Mouse (Mus musculus) kidney, embryonic 16.5 days (tissue): ENCODE data around the gene Sema4c. TPM values are rescaled to one million over a fixed set of nuclear protein-coding genes. Genes with fewer than 3 reads are reported as not detected.

Experiments used
- ATAC-seq: fragments of 200-750 bp; cut with Nextera tagmentation; 2 replicates; pipeline ENCODE4 v1.8.0; 2017; ENCODE audit warnings: moderate TSS enrichment; ENCODE audit not compliant: low FRiP score, low TSS enrichment
- H3K27ac ChIP-seq: fragments of 300-500 bp; sonication (generic); 2 replicates; pipeline ENCODE4 v1.5.1; 2014; ENCODE audit warnings: low read length
- H3K27me3 ChIP-seq: fragments of 300-500 bp; sonication (generic); 2 replicates; pipeline ENCODE4 v1.6.1; 2014; ENCODE audit warnings: low read length, control low read depth, mixed read lengths; ENCODE audit not compliant: insufficient read depth
- H3K36me3 ChIP-seq: fragments of 300-500 bp; sonication (generic); 2 replicates; pipeline ENCODE4 v1.6.1; 2014; ENCODE audit warnings: low read length, control low read depth, mixed read lengths; ENCODE audit not compliant: insufficient read depth
- H3K4me1 ChIP-seq: fragments of 300-500 bp; sonication (generic); 2 replicates; pipeline ENCODE4 v1.6.1; 2014; ENCODE audit warnings: low read length, control low read depth, mixed read lengths; ENCODE audit not compliant: insufficient read depth
- H3K4me2 ChIP-seq: fragments of 300-500 bp; sonication (generic); replicated peaks from 2 replicates; pipeline ENCODE4 v1.6.1; 2014; ENCODE audit warnings: low read depth, low read length
- H3K4me3 ChIP-seq: fragments of 300-500 bp; sonication (generic); 2 replicates; pipeline ENCODE4 v1.5.1; 2014; ENCODE audit warnings: mild to moderate bottlenecking, low read length
- H3K9ac ChIP-seq: fragments of 300-500 bp; sonication (generic); replicated peaks from 2 replicates; pipeline ENCODE4 v1.6.1; 2014; ENCODE audit warnings: low read length
- H3K9me3 ChIP-seq: fragments of 300-500 bp; sonication (generic); 2 replicates; pipeline ENCODE4 v1.6.1; 2016; ENCODE audit warnings: low read length, control low read depth
- WGBS: fragments of 180-500 bp; shearing (Covaris S2); extraction: QIAGEN DNeasy Blood & Tissue Kit; methylation state at CpG from one replicate; pipeline ENCODE4 v1.1.7; 2014; 5-methylcytosine and 5-hydroxymethylcytosine counted together
- polyA plus RNA-seq: library from polyadenylated mRNA; unstranded; fragments of >200 nt; fragmentation: Nextera tagmentation; extraction: Ambion mirVana; gene quantifications from 2 replicates; pipeline ENCODE4 v1.2.1, GENCODE M21; 2015

The Sema4c gene
- polyA plus RNA-seq, 1 experiment from 2014 or later = 21.4 TPM

DNA sequence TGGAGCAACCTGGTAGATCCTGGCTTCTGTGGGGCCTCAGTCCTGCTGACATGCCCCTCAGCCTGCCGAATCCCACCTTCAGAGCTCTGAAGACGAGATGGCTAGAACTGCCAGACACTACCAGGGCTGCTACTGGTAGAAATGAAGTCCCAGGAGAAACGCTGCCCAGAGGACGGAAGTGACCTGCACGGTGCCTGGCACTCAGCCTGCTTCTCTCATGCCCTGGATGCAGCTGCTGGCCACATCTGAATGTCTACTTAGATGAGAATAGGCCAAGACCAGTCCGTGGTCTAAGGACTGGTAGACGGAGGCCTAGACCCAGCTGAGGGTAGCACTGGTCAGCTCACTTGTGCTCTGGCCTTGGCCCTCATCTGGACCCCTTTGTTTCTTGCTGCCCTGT, 27.2 kb downstream of the Sema4c start:
- H3K9me3 ChIP-seq = no peaks in the 10 kb centered on the region
- H3K27me3 ChIP-seq = no peaks in the 10 kb centered on the region
- H3K27ac ChIP-seq = no peak overlapping the region
- H3K4me2 ChIP-seq = no peak overlapping the region
- WGBS = 92% methylated on average over 7 of the region's 7 CpGs
- H3K9ac ChIP-seq = no peak overlapping the region
- ATAC-seq = no peak
- H3K4me3 ChIP-seq = no peak overlapping the region
- 0 out of 2 replicates have a peak, but pooled peaks cover under 1% of the 10 kb centered on the region for H3K4me1 ChIP-seq
- H3K36me3 ChIP-seq = peaks cover 6% of the 10 kb centered on the region; the same call in 1 of the 2 replicates

DNA sequence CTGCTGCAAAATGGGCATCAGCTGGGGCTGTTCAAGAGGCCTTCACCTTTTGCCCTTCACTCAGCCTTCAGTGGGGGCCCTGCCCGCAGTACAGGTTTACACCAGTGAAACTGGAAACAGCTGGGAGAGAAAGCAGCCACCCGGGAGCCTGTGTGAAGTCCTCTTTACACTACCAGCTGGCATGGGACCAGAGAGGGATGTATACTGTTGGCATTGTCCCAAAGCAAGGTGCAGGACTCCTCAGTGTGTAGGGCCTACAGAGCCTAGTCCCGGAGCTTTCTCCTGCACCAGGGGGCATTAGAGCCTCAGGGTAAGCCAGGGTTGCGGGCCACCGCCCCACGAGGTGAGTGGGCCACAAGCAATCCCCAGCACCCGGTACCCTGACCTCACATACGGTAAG, 27.7 kb downstream of the Sema4c start:
- Histone ChIP-seq H3K4me3 (no peak overlapping the region), H3K4me2 (no peak overlapping the region), H3K9ac (no peak overlapping the region), H3K36me3 (peaks cover 11% of the 10 kb centered on the region), H3K4me1 (no peaks in the 10 kb centered on the region), H3K27me3 (no peaks in the 10 kb centered on the region), H3K9me3 (no peaks in the 10 kb centered on the region), H3K27ac (no peak overlapping the region)
- no peak for ATAC-seq
- WGBS = 72% methylated on average over 8 of the region's 8 CpGs

DNA sequence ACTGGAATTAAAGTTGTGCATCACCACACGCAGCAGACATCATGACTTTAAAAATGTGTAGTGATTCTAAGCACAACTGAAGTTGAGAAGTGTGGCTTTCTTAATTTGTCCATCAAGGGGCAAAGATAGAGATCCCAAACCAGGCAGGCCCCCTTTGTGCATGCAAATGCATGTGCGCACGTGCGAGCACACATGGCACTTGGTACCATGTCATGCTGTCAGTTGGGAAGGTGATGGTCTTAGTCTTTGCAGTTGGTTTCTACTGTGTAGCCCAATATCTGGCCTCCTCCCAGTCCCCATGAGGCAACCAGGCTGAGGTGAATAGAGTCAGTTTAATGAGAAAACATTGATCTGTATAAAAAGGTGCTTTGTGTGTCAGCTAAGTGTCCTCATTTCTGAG, 28.3 kb downstream of the Sema4c start:
- no peaks in the 10 kb centered on the region for H3K4me1 ChIP-seq

DNA sequence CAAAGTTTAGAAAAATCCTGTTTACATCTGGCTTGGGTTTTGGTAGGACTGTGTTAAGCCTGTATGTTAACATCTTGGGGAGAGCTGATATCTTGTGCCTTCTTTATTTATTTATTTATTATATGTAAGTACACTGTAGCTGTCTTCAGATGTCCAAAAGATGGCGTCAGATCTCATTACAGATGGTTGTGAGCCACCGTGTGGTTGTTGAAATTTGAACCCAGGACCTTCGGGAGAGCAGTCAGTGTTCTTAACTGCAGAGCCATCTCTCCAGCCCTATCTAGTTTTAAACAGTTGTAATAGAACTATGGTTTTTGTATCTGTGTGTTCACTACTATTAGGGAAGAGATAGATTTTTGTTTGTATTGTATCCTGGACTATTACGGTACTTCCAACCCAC, 28.9 kb downstream of the Sema4c start:
- H3K36me3 ChIP-seq = peaks cover 19% of the 10 kb centered on the region
- no peak for ATAC-seq
- no peaks in the 10 kb centered on the region for H3K27me3 ChIP-seq
- H3K4me2 ChIP-seq = no peak overlapping the region
- no peaks in the 10 kb centered on the region for H3K9me3 ChIP-seq
- WGBS = 80% methylated on average over 4 of the region's 4 CpGs
- H3K27ac ChIP-seq = no peak overlapping the region
- no peaks in the 10 kb centered on the region for H3K4me1 ChIP-seq
- no peak overlapping the region for H3K9ac ChIP-seq
- no peak overlapping the region for H3K4me3 ChIP-seq

More for the DNA sequence above, 28.3 kb downstream of the Sema4c start:
- Histone ChIP-seq H3K27me3 (no peaks in the 10 kb centered on the region), H3K36me3 (peaks cover 17% of the 10 kb centered on the region), H3K9ac (no peak overlapping the region), H3K4me3 (no peak overlapping the region), H3K27ac (no peak overlapping the region), H3K4me2 (no peak overlapping the region), H3K9me3 (no peaks in the 10 kb centered on the region)
- ATAC-seq = no peak
- 94% methylated on average over 4 of the region's 4 CpGs for WGBS

DNA sequence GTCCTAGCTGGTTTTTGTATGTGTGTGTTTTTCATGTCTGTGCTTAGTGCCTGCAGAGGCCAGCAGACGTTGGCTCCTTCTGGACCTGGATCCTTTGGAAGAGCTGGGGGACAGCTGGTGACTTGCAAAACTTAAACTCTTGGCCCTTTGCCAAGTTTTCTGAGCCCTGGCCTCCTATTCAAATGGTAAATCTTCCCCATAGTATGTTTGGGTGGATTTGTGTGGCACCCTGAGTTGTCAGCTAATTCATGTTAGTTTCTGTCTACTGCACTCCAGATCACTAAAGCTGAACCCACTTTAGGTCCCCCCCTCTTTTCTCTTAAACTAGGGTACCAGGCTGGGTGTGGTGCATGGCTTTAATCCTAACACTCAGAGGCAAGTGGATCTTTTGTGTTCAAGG, 29.8 kb downstream of the Sema4c start:
- Histone ChIP-seq H3K27me3 (no peaks in the 10 kb centered on the region), H3K4me2 (no peak overlapping the region), H3K36me3 (peaks cover 26% of the 10 kb centered on the region), H3K27ac (no peak overlapping the region), H3K9me3 (no peaks in the 10 kb centered on the region), H3K4me1 (peaks cover 4% of the 10 kb centered on the region), H3K4me3 (no peak overlapping the region), H3K9ac (no peak overlapping the region)
- no peak for ATAC-seq
- 36% methylated on average over 1 of the region's 1 CpGs for WGBS

DNA sequence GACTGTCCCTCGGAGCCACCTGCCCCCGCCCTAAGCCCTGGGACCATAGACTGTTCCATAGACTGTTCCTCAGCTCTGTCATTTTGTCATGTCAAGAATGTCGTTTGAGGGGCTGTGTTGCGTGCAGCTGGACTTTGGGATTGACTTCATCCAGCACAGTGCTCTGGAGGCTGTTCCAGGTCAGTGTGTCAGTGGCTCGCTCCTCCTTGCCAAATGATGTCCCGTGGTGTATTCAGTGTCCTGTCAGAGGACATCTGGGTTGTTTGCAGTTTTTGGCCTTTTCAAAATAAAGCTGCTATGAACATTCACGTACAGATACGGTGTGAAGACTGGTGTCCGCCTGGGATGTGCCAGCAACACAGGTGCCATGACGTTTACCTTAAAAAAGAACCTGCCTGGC, 31.2 kb downstream of the Sema4c start:
- Histone ChIP-seq H3K9ac (no peak overlapping the region), H3K27ac (no peak overlapping the region), H3K4me2 (no peak overlapping the region), H3K4me1 (peaks cover 9% of the 10 kb centered on the region), H3K36me3 (peaks cover 34% of the 10 kb centered on the region), H3K9me3 (no peaks in the 10 kb centered on the region), H3K4me3 (no peak overlapping the region), H3K27me3 (no peaks in the 10 kb centered on the region)
- no peak for ATAC-seq
- WGBS = 87% methylated on average over 10 of the region's 10 CpGs

DNA sequence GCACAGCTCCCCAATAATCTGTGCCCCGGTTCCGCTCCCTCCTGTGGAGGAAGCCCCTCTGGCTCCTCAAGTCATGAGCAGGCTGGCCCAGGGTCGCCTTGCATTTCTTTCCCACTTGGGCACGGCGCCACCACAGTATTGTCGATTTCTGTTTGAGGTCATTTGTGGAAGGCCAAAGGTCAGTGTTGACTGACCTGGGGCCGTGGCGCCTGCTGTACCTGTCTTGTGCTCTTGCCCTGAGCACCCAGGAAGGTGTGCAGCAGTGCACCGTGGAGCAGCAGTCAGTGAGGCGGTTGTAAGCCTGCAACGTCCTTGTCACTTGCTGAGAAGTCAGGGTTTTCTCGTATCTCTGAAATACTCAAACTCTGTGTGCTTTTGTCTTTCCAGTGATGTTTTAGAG, 32.4 kb downstream of the Sema4c start:
- peaks cover 9% of the 10 kb centered on the region for H3K4me1 ChIP-seq
- H3K9me3 ChIP-seq = no peaks in the 10 kb centered on the region
- no peak for ATAC-seq
- H3K4me2 ChIP-seq = no peak overlapping the region
- no peak overlapping the region for H3K27ac ChIP-seq
- no peak overlapping the region for H3K4me3 ChIP-seq
- 86% methylated on average over 12 of the region's 12 CpGs for WGBS
- H3K9ac ChIP-seq = no peak overlapping the region
- H3K36me3 ChIP-seq = peaks cover 45% of the 10 kb centered on the region
- H3K27me3 ChIP-seq = no peaks in the 10 kb centered on the region

DNA sequence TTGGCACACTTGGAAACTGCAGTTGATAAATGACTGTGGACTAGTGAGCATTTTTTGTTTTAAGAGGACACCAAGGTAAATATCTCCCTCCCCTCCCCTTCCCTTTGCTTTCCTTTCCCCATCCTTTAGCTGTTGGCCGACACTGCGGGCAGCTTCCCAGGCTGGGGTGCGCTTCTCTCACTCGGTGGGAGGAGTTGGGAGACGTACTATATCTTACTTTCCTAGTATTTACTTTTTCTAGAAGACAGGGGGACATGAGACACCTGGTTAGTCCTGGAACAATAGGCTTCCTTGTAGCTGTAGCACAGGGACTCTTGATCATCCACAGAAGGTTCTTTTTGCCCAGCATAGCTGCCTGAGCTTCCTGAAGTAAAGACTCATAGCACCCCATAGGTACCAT, 34.1 kb downstream of the Sema4c start:
- H3K36me3 ChIP-seq = peaks cover 60% of the 10 kb centered on the region
- 37% methylated on average over 5 of the region's 5 CpGs for WGBS
- no peak overlapping the region for H3K4me2 ChIP-seq
- no peaks in the 10 kb centered on the region for H3K27me3 ChIP-seq
- H3K4me1 ChIP-seq = peaks cover 9% of the 10 kb centered on the region
- H3K9ac ChIP-seq = no peak overlapping the region
- H3K4me3 ChIP-seq = no peak overlapping the region
- no peaks in the 10 kb centered on the region for H3K9me3 ChIP-seq
- no peak for ATAC-seq
- no peak overlapping the region for H3K27ac ChIP-seq

DNA sequence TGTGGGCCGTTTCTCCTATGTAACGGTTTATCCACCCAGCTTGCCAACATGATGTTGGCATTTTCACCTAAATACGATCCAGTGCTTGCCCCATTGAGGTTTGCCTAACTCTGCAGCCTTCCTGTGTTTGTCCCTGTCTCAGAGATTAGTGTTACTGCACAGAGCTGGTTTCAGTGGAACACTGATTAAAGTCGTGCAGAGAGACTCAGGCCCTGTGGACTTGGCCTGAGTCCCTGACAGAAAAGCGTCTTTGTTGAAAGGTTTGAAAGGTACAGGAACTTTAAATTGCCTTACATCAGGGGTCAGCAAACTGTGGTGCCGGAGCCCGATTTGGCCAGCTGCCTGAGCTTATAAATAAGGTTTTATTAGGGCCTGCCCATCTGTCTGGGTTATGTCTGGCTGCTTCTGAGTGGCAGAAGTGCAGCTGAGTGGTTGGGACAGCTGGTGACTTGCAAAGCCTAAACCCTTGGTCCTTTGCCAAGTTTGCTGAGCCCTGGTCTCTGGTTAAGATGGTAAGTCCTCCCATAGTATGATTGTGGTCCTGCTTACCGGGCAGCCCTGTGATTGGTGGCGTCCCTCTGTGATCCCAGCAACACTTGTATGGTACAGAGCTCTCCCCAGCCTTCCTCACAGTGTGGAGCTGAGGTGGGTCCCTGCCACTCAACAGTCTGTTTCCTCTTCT, 34.7 kb downstream of the Sema4c start:
- H3K27ac ChIP-seq = peak overlapping the region; percentile 39; the same call in 1 of the 2 replicates
- no peaks in the 10 kb centered on the region for H3K9me3 ChIP-seq

DNA sequence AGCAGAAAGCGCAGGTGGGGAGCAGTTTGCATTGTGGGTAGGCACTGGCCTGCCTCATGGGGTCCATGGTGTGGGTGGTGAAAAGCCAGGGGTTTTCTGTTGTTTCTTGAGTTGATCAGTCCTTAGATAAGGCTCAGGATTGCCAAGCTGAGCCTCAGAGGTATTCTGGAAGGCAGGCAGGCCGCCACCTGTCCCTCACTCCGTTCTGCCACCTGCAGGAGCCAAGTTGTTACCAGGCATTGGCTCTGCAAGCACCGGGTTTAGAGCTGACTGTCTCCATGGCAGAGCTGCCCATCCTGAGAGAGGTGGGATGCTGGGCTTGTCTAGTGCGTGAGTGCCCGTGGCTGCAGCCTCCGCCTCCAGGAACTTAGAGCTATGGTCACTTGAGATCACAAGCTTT, 35.9 kb downstream of the Sema4c start:
- Histone ChIP-seq H3K4me1 (peaks cover 9% of the 10 kb centered on the region), H3K4me2 (no peak overlapping the region), H3K36me3 (peaks cover 61% of the 10 kb centered on the region), H3K27ac (no peak overlapping the region), H3K9me3 (no peaks in the 10 kb centered on the region), H3K9ac (no peak overlapping the region), H3K27me3 (no peaks in the 10 kb centered on the region), H3K4me3 (no peak overlapping the region)
- WGBS = 89% methylated on average over 7 of the region's 7 CpGs
- no peak for ATAC-seq

More for the DNA sequence above, 34.7 kb downstream of the Sema4c start:
- WGBS = 49% methylated on average over 9 of the region's 9 CpGs
- Histone ChIP-seq H3K4me1 (peaks cover 9% of the 10 kb centered on the region), H3K4me3 (no peak overlapping the region), H3K4me2 (no peak overlapping the region), H3K9ac (no peak overlapping the region), H3K27me3 (no peaks in the 10 kb centered on the region), H3K36me3 (peaks cover 61% of the 10 kb centered on the region)
- no peak for ATAC-seq
